Mouse (Mus musculus): ENCODE measurements around the gene P2ry10.
"Not testable (repeated sequence)": the region's sequence is repeated elsewhere in the genome, so short reads cannot be mapped to it uniquely, and the experiment has no call there.

The P2ry10 gene

DNA sequence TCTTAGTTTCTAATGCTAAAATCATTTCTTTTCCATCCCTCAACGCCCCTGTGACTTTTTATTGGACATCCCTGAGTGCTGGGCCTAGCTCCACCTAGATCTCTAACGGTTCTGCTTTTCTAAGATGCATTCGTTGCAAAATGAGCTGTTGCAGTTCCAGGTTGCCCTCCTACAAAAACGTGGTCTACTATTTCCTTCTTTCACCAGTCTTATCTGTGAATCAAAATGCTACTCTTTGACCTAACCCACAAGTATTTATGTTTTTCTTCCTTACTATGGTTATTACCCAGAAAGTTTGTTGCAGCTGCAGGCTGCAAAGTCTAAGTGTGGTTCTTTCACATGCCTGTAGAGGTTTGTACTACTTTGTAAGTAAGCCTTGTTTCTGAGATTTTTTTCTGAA lies at the start of gene P2ry10:
TSS of gene P2ry10 (plus strand) at position 316 of the 400 bp plus-strand sequence.
- no peak for DNase-seq

- no peak for DNase-seq
Measured at GRCm38 (mm10) chrX:107039146-107039545, 49.1 kb upstream of the P2ry10 start.

DNA sequence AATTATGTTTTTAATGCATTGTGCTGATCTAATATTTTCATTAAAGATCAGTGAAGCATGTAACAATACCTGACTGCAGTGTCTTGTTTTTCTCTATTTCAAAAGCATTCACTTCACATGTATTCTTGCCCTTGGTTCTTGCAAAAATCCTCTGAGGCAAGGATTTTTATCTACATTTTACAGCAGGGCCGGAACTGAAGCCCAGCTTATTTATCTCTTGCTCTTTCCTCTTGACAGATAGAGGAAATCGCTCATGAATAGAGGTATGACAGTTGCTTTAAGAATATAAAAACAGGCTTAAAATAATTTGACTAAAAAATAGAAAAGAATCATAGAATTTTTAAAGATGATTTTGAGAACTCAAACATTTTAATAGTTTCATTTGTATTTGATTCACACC lies 48.7 kb upstream of the P2ry10 start:
- no peak for DNase-seq

DNA sequence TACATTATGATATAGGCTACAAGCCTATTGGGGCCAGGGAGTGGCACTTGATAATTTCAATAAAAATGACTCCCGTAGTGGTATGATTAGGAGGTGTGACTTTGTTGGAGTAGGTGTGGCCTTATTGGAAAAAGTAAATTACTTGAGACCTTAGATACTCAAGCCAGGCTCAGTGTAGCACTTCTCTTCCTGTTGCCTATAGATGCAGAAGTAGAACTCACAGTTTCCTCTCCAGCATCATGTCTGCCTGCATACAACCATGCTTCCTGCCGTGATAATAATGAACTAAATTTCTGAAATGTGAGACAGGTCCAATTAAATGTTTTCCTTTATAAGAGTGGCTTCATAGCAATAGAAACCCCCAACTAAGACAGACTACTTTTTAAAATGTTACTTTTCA lies 45.9 kb upstream of the P2ry10 start:
- DNase-seq = no peak

GRCm38 (mm10) chrX:107083407-107083806 lies 4.9 kb upstream of the P2ry10 start:
- not testable (repeated sequence) for DNase-seq

- DNase-seq = no peak
Measured at GRCm38 (mm10) chrX:107084320-107084719, 4.0 kb upstream of the P2ry10 start.

DNA sequence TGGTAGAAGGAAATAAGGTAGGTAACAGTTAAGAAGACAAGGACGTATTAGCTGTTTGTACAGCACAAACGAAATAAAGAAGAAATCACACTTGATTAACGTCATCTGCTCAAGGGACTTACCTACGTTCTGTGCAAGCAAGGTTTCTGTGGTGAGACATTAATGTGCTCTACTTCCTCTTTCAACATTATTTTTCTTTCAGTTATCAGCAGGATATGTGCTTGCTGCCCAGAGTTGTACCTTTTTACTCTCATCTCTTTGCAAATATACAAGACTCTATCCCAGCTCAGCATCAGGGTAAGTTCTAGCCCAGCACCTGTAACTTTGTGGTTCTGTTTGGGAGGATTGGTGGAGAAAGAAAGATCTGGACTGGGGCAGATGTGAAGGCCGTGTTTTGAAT lies 839 bp downstream of the P2ry10 start:
- no peak for DNase-seq

DNA sequence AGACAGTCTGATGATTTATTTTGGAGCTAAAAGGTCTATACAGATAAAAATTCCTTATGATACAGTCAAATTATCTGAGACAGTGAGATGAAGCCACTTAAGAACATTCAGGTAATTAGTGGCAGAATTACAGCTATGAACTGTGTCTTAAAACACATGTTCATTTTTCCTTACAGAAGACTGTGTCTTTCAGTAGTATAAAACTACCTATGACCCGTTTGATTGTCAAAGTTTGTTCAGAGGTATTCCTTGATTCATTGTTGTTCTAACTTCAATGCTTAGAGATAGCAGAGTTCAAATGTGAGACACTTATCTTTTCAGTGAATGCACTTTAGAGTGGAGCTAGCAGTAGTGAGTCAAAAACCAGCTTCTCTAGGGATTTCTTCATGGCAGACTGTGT lies 1.6 kb downstream of the P2ry10 start:
- no peak for DNase-seq

DNA sequence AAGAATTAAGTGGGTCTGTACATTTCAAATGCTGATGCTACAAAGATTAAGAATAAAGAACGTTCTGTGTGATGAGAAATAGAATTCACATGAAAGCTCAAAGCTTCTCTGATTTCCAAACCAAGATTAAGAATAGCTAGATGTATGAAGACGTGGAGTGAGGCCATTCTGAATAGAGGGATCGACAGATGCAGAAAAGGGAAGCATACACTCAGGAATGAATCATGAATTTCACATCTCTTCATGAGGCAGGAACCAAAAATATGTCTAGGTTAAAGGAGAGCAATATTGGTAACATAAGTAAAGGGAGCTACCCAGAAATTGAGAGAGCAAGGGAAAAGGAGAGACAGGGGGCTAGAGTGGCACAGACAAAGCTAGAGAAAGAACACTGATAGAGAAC lies 7.3 kb downstream of the P2ry10 start:
- no peak for DNase-seq

GRCm38 (mm10) chrX:107116333-107116732 lies 28.0 kb downstream of the P2ry10 start:
- DNase-seq = no peak

DNA sequence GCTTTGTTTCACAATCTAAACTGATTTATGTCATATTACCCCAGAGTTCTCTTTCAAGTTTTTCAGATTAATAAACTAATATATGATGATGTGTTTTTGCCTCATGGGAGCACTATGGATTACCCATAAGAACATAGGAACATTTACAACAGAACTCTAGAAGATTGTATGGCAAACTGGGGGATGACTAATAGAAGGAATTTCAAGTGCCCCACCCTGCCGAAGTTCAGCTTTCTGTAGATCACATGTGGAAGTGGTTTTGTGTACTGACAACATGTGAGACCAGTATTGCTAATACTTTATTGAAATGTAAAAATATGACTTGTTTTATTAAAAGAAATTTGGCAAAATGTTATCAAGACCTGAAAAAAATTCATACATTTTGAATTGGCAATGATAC lies 28.7 kb downstream of the P2ry10 start:
- DNase-seq = no peak

DNA sequence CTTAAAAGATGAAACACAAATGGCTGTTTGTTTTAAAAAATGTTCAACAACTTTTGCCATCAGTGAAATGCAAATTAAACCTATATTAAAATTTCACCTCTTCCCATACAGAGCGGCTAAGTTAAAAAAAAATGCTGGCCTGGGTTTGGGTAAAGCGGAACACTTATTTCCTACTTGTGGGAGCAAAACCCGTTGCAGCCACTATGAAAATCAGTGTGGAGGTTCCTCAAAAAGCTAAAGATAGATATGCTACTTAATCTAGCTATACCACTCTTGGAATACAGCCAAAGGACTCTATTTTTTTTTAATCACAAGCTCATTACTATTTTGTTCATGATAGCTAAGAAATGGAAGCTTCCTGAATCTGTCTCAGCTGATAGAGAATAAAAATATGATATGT lies 54.9 kb downstream of the P2ry10 start:
- no peak for DNase-seq

DNA sequence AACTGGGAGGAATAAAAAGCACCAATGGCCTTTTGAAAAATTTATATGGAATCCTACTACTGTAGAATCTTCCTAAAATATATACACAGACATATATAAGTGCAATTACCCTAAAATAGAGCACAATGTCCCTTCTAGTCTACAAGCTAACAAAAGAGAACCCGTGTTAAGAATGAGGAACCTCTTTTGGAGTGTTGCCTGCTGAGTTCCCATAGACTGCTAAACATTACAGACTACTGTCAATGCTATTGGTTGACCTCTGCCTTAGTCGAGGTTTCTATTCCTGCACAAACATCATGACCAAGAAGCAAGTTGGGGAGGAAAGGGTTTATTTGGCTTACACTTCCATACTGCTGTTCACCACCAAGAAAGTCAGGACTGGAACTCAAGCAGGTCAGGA lies 55.6 kb downstream of the P2ry10 start:
- DNase-seq = no peak

DNA sequence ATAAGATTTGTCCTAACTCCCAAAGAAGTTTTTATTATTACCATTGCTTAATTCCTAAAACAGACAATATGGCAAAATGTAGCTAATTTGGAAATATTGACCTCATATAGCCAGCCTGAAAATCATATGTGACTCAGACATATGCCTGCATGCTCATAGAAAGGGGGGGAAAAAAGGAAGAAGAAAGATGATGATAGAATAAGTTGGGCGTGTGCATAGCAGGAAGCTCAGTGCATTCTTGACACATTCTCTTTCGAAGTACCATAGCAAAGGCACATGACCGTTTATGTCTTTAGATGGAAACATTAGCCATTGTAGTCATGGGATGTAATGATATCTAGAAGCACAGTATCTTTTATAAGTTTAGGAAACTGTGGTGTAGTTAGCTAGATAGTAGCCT lies 60.4 kb downstream of the P2ry10 start, which contains the start of gene P2ry10b:
TSS of gene P2ry10b (plus strand) at position 247 of the 400 bp plus-strand sequence.
- DNase-seq = no peak

GRCm38 (mm10) chrX:107149391-107149993 lies 61.2 kb downstream of the P2ry10 start:
- DNase-seq = no peak

DNA sequence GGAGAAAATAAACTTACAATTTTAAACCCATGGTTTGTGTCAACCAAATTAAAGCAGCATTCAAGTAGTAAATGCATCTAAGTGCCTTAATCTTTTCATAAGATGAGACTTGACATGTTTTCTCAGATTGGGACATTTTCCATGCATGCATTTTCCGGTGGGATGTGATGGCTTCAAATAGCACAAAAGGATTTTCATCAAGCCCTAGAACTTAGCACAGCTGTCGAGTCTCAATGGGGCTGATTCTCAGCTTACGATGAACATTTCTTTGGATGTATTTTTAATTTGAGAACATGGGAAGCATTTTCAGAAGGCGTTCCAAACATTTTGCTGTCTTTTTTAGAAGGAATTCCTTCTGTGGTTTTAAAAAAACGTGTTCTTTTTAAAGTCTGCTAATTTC lies 61.7 kb downstream of the P2ry10 start:
- no peak for DNase-seq

DNA sequence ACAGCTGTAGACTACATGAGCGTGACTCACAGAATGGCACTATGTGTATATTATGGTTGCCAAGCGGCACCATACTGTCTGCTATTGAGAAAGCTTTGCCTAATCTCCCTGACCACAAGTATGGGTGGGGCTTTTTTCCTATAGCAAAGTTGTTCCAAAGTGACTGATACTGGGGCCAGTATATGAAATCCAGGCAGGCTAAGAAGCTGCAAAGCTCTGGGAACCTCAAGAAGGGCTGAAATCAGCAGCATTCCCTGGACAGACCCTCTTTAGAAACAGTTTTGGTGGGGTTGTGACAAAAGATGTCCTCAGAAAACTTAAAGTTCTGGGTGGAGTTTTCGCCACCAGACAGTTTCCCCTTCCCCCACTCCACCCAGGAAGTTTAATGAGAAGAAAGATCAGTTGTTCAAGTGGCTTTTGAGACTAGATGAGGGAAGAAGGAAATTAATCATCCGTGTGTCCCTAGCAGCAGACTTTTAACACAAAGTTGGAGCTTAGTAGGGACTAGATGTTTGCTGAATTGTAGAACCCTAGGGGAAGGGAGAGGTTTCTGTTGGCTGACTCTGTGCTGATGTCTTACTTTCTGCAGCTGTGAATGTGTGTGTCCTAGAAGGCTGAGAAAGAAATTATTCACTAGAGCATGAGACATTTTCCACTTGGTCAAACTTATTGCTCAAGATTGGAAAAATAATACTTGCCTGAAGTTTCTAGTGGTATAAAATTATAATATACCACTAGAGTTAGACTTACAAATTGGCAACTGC lies 62.6 kb downstream of the P2ry10 start:
- no peak for DNase-seq
